In genomic region chr2:108827974-108828700, GRCm38 (mm10) we compare ENCODE assay signal across 13 mouse cellular contexts.
DNase-seq lines count a peak whose midpoint lies in the region; ATAC-seq and TF ChIP-seq lines count a peak whose summit lies in the region.
"Had no signal": no experiment of that assay in that cellular context is flagged by ENCODE, and none has a peak within 500 bp of the region (broad histone marks: within the 10 kb centered on the region; RNA-seq: fewer than 3 reads in every experiment).

No protein-coding gene starts in this region.

- ATAC-seq in hindbrain, embryonic 13.5 days (ENCODE audit: low FRiP score) = no peak
- ATAC-seq in neural tube, embryonic 13.5 days (ENCODE audit: low read depth) = no peak

- H3K36me3 ChIP-seq in heart, embryonic 10.5 days = no peaks in the 10 kb centered on the region
- no peaks in the 10 kb centered on the region for H3K36me3 ChIP-seq in kidney, adult 2 months (ENCODE audit: control insufficient read depth, insufficient read depth, low read length)
- H3K36me3 ChIP-seq in hindbrain, embryonic 13.5 days = no peaks in the 10 kb centered on the region
- no peaks in the 10 kb centered on the region for H3K36me3 ChIP-seq in neural tube, embryonic 13.5 days
- H3K36me3 ChIP-seq: G1E; limb, embryonic 12.5 days had no signal

- no peak for DNase-seq in heart, embryonic 10.5 days (ENCODE audit: low spot score)
- no peak for DNase-seq in heart, adult 11 months
- DNase-seq in kidney, adult 2 months = peak; percentile 53
- DNase-seq in kidney, postnatal 36 days = no peak
- no peak for DNase-seq in right cerebral cortex, postnatal 25 days
- no peak for DNase-seq in adrenal gland, postnatal 4 days (ENCODE audit: low spot score in 2 of 2)
- DNase-seq: cerebellum, adult 11-12 months; gastrocnemius, adult 2 months had no signal

- H3K9me3 ChIP-seq in heart, embryonic 10.5 days = no peaks in the 10 kb centered on the region
- H3K9me3 ChIP-seq in hindbrain, embryonic 13.5 days = no peaks in the 10 kb centered on the region
- no peaks in the 10 kb centered on the region for H3K9me3 ChIP-seq in neural tube, embryonic 13.5 days
- H3K9me3 ChIP-seq: limb, embryonic 12.5 days had no signal

- H3K27ac ChIP-seq in heart, embryonic 10.5 days = peak overlapping the region; percentile 85
- H3K27ac ChIP-seq in kidney, adult 2 months (ENCODE audit: insufficient read depth, low read depth, low read length) = no peak overlapping the region
- H3K27ac ChIP-seq in hindbrain, embryonic 13.5 days = 0 out of 2 replicates have a peak overlapping the region, but pooled peaks have one; percentile 24
- peak overlapping the region; percentile 64 for H3K27ac ChIP-seq in neural tube, embryonic 13.5 days (replicated peaks)
- H3K27ac ChIP-seq: gastrocnemius, adult 2 months; limb, embryonic 12.5 days; macrophage had no signal

- no peaks in the 10 kb centered on the region for H3K27me3 ChIP-seq in heart, embryonic 10.5 days (ENCODE audit: insufficient read depth, poor library complexity, severe bottlenecking)
- H3K27me3 ChIP-seq in kidney, adult 2 months (replicated peaks; ENCODE audit: control insufficient read depth, insufficient read depth, low read length) = no peaks in the 10 kb centered on the region
- no peaks in the 10 kb centered on the region for H3K27me3 ChIP-seq in hindbrain, embryonic 13.5 days
- H3K27me3 ChIP-seq in neural tube, embryonic 13.5 days = no peaks in the 10 kb centered on the region
- H3K27me3 ChIP-seq: limb, embryonic 12.5 days had no signal

- TF ChIP-seq CTCF in kidney, adult 2 months (conservative IDR thresholded peaks at IDR 0.05; ENCODE audit: insufficient read depth, insufficient read length, low read depth, low read length) = no peak

- H3K9ac ChIP-seq in hindbrain, embryonic 13.5 days = no peak overlapping the region
- H3K9ac ChIP-seq in neural tube, embryonic 13.5 days = no peak overlapping the region
- H3K9ac ChIP-seq: limb, embryonic 12.5 days had no signal

- no peak for TF ChIP-seq POLR2A in kidney, adult 2 months (IDR thresholded peaks at IDR 0.05; ENCODE audit: low read depth, low read length)

- peaks cover 17% of the 10 kb centered on the region; the same call in 1 of the 2 replicates for H3K4me1 ChIP-seq in heart, embryonic 10.5 days
- H3K4me1 ChIP-seq in kidney, adult 2 months (ENCODE audit: control insufficient read depth, insufficient read depth, low read length) = no peaks in the 10 kb centered on the region; the same call in 1 of the 2 replicates
- H3K4me1 ChIP-seq in hindbrain, embryonic 13.5 days (replicated peaks) = peaks cover 23% of the 10 kb centered on the region
- peaks cover 16% of the 10 kb centered on the region for H3K4me1 ChIP-seq in neural tube, embryonic 13.5 days (replicated peaks)
- H3K4me1 ChIP-seq: limb, embryonic 12.5 days had no signal

- WGBS in heart, embryonic 10.5 days = 55% methylated on average over 3 of the region's 3 CpGs
- 42% methylated on average over 3 of the region's 3 CpGs for WGBS in kidney, adult 2 months
- WGBS in hindbrain, embryonic 13.5 days = 27% methylated on average over 3 of the region's 3 CpGs
- 25% methylated on average over 3 of the region's 3 CpGs for WGBS in neural tube, embryonic 13.5 days

- 0 out of 2 replicates have a peak overlapping the region, but pooled peaks have one; percentile 22 for H3K4me3 ChIP-seq in heart, embryonic 10.5 days
- no peak overlapping the region for H3K4me3 ChIP-seq in kidney, adult 2 months (ENCODE audit: insufficient read depth, low read depth, low read length)
- no peak overlapping the region for H3K4me3 ChIP-seq in hindbrain, embryonic 13.5 days
- H3K4me3 ChIP-seq in neural tube, embryonic 13.5 days = no peak overlapping the region
- H3K4me3 ChIP-seq: gastrocnemius, adult 2 months; limb, embryonic 12.5 days had no signal

- H3K4me2 ChIP-seq in hindbrain, embryonic 13.5 days = no peak overlapping the region
- H3K4me2 ChIP-seq in neural tube, embryonic 13.5 days = peak overlapping the region; percentile 51; the same call in 1 of the 2 replicates
